Mouse (Mus musculus): ENCODE measurements around the gene Nusap1. TPM values are rescaled to one million over a fixed set of nuclear protein-coding genes. Genes with fewer than 3 reads are reported as not detected.
"Not testable (repeated sequence)": the region's sequence is repeated elsewhere in the genome, so short reads cannot be mapped to it uniquely, and the experiment has no call there.

The Nusap1 gene
- polyA plus RNA-seq, 2 experiments from 2014 or later: 7.6 to 15.0 TPM

GRCm38 (mm10) chr2:119644254-119644653 lies 26.2 kb downstream of the Nusap1 start:
- ATAC-seq: no peak

GRCm38 (mm10) chr2:119662220-119663182 lies 44.4 kb downstream of the Nusap1 start, which contains the start of gene Ndufaf1:
Gene Ndufaf1 (minus strand): TSS chr2:119662827.
- peak; percentile 89 for ATAC-seq

- not testable (repeated sequence) for ATAC-seq
These were observed 47.6 kb downstream of the Nusap1 start for GRCm38 (mm10) chr2:119665744-119666143.

- peak; percentile 56 for ATAC-seq
These were observed 50.9 kb downstream of the Nusap1 start for GRCm38 (mm10) chr2:119669010-119669409.

GRCm38 (mm10) chr2:119674525-119675214 lies 56.6 kb downstream of the Nusap1 start, which contains the start of gene Rtf1:
Gene Rtf1 (plus strand): TSS chr2:119675068.
- peak; percentile 91 for ATAC-seq

- peak; percentile 48 for ATAC-seq
These were observed 57.2 kb downstream of the Nusap1 start for GRCm38 (mm10) chr2:119675215-119675784.

GRCm38 (mm10) chr2:119675831-119676230 lies 57.7 kb downstream of the Nusap1 start:
- ATAC-seq: peak; percentile 19

GRCm38 (mm10) chr2:119683706-119684105 lies 65.6 kb downstream of the Nusap1 start:
- no peak for ATAC-seq

GRCm38 (mm10) chr2:119692003-119692701 lies 74.1 kb downstream of the Nusap1 start:
- no peak for ATAC-seq

GRCm38 (mm10) chr2:119694826-119695225 lies 76.7 kb downstream of the Nusap1 start:
- ATAC-seq: no peak

GRCm38 (mm10) chr2:119696111-119696510 lies 78.0 kb downstream of the Nusap1 start:
- no peak for ATAC-seq

GRCm38 (mm10) chr2:119698472-119698871 lies 80.4 kb downstream of the Nusap1 start:
- no peak for ATAC-seq

- no peak for ATAC-seq
These were observed 81.9 kb downstream of the Nusap1 start for GRCm38 (mm10) chr2:119699962-119700361.

Other genes with a start within 250 kb of the Nusap1 start
- gene Ino80, start 140.6 kb upstream of the Nusap1 start, polyA plus RNA-seq (2017; shearing (Covaris generic)): 1 to 10 TPM; 8.0 to 9.3 TPM
- under 1 TPM in 1 of 2 experiments, not detected in 1; 0.16 TPM for gene Exd1, start 70.7 kb upstream of the Nusap1 start, polyA plus RNA-seq (2017; shearing (Covaris generic))
- gene Chp1, start 70.6 kb upstream of the Nusap1 start, polyA plus RNA-seq (2017; shearing (Covaris generic)): 10 to 100 TPM; 75.5 to 85.2 TPM
- 1 to 10 TPM; 2.6 to 4.6 TPM for gene Oip5, start 171 bp downstream of the Nusap1 start, polyA plus RNA-seq (2017; shearing (Covaris generic))
- 10 to 100 TPM; 29.4 to 37.0 TPM for gene Ndufaf1, start 44.5 kb downstream of the Nusap1 start, polyA plus RNA-seq (2017; shearing (Covaris generic))
- 10 to 100 TPM; 26.8 to 45.0 TPM for gene Rtf1, start 56.8 kb downstream of the Nusap1 start, polyA plus RNA-seq (2017; shearing (Covaris generic))
- under 1 TPM in 1 of 2 experiments, not detected in 1; 0.30 TPM for gene Itpka, start 124.0 kb downstream of the Nusap1 start, polyA plus RNA-seq (2017; shearing (Covaris generic))
- not detected for gene Ltk, start 142.1 kb downstream of the Nusap1 start, polyA plus RNA-seq (2017; shearing (Covaris generic))
- gene Rpap1, start 169.2 kb downstream of the Nusap1 start, polyA plus RNA-seq (2017; shearing (Covaris generic)): 10 to 100 TPM; 15.7 to 34.0 TPM
- gene Tyro3, start 179.4 kb downstream of the Nusap1 start, polyA plus RNA-seq (2017; shearing (Covaris generic)): 1 to 10 TPM; 1.1 to 1.3 TPM